Mouse (Mus musculus) adrenal gland, postnatal 36 days (tissue): Measurements from ENCODE around the gene Spag6. TPM values are rescaled to one million over a fixed set of nuclear protein-coding genes. Genes with fewer than 3 reads are reported as not detected.

ENCODE experiments used
- total RNA-seq, 2 experiments: library from RNA; stranded (reverse); gene quantifications; 2 replicates each; pipeline ENCODE4 v1.2.3; 2021

Gene Spag6
- total RNA-seq, 2 experiments from 2014 or later = 0.33 TPM; not detected in 1

Other genes starting within 250 kb of the Spag6 start
- gene Commd3, start 21.6 kb upstream of the Spag6 start, total RNA-seq = 100 to 1,000 TPM in 1 of 2 experiments, 10 to 100 TPM in 1; 83.7 to 113 TPM
- 10 to 100 TPM; 51.9 to 73.7 TPM for gene Bmi1, start 17.0 kb upstream of the Spag6 start, total RNA-seq